Mouse (Mus musculus): ENCODE data around the gene Pigo. TPM values are rescaled to one million over a fixed set of nuclear protein-coding genes. Genes with fewer than 3 reads are reported as not detected.
A peak's percentile ranks its signal among the peaks of the same experiment; 100 is the strongest.

Pigo gene
- total RNA-seq (2021) = 10 to 100 TPM; 26.2 to 30.7 TPM

- intact Hi-C loops (cut with DNase I) = loop anchor here (2.0 kb wide), 1 partner anchor 15 kb away; the partner anchor contains the start of gene Fancg
- DNase-seq (ENCODE audit: low spot score in 2 of 2) = peak; percentile 95 to 97
Observed at GRCm38 (mm10) chr4:43025084-43025960, at the start of gene Pigo. Pigo (minus strand) TSS chr4:43025819.

- intact Hi-C loops (cut with DNase I) = no loop called here
- DNase-seq (ENCODE audit: low spot score in 2 of 2) = no peak
Observed at GRCm38 (mm10) chr4:43074923-43075322, 49.3 kb upstream of the Pigo start.

- DNase-seq (ENCODE audit: low spot score in 2 of 2) = no peak
- intact Hi-C loops (cut with DNase I) = no loop called here
Observed at GRCm38 (mm10) chr4:43065471-43065870, 39.9 kb upstream of the Pigo start.

- DNase-seq (ENCODE audit: low spot score in 2 of 2) = no peak
- intact Hi-C loops (cut with DNase I) = no loop called here
Observed at GRCm38 (mm10) chr4:43060286-43060685, 34.7 kb upstream of the Pigo start.

- intact Hi-C loops (cut with DNase I) = loop anchor here (5.0 kb wide), 1 partner anchor 188 kb away; no protein-coding TSS in a partner anchor
- DNase-seq (ENCODE audit: low spot score in 2 of 2) = no peak
Observed at GRCm38 (mm10) chr4:43059697-43060096, 34.1 kb upstream of the Pigo start.

GRCm38 (mm10) chr4:43058753-43059654, 33.4 kb upstream of the Pigo start, which contains the start of gene Unc13b:
Unc13b (plus strand) TSS chr4:43058953.
- DNase-seq (ENCODE audit: low spot score in 2 of 2) = peak; percentile 84 to 90
- intact Hi-C loops (cut with DNase I) = loop anchor here (5.0 kb wide), 1 partner anchor 188 kb away; no protein-coding TSS in a partner anchor

GRCm38 (mm10) chr4:43058392-43058752, 32.8 kb upstream of the Pigo start:
- no peak for DNase-seq (ENCODE audit: low spot score in 2 of 2)
- intact Hi-C loops (cut with DNase I) = loop anchor here (5.0 kb wide), 1 partner anchor 189 kb away; no protein-coding TSS in a partner anchor

GRCm38 (mm10) chr4:43057654-43058053, 32.0 kb upstream of the Pigo start:
- DNase-seq (ENCODE audit: low spot score in 2 of 2) = no peak
- intact Hi-C loops (cut with DNase I) = loop anchor here (5.0 kb wide), 1 partner anchor 190 kb away; no protein-coding TSS in a partner anchor

GRCm38 (mm10) chr4:43052627-43053026, 27.0 kb upstream of the Pigo start:
- intact Hi-C loops (cut with DNase I) = no loop called here
- peak in 1 of 2 experiments; percentile 60 for DNase-seq (ENCODE audit: low spot score in 2 of 2)

GRCm38 (mm10) chr4:43047231-43047630, 21.6 kb upstream of the Pigo start:
- intact Hi-C loops (cut with DNase I) = loop anchor here (5.0 kb wide), 3 partner anchors 70 to 375 kb away; no protein-coding TSS in a partner anchor
- DNase-seq (ENCODE audit: low spot score in 2 of 2) = peak; percentile 78 to 91

- intact Hi-C loops (cut with DNase I) = loop anchor here (5.0 kb wide), 3 partner anchors 71 to 376 kb away; no protein-coding TSS in a partner anchor
- DNase-seq (ENCODE audit: low spot score in 2 of 2) = no peak
Observed at GRCm38 (mm10) chr4:43046607-43047006, 21.0 kb upstream of the Pigo start.

GRCm38 (mm10) chr4:43045659-43046302, 20.2 kb upstream of the Pigo start, which contains the start of gene Fam214b:
Fam214b (minus strand) TSS chr4:43046220.
- DNase-seq (ENCODE audit: low spot score in 2 of 2) = peak; percentile 87 to 96
- intact Hi-C loops (cut with DNase I) = loop anchor here (5.0 kb wide), 3 partner anchors 72 to 377 kb away; no protein-coding TSS in a partner anchor

- intact Hi-C loops (cut with DNase I) = loop anchor here (5.0 kb wide), 3 partner anchors 72 to 377 kb away; no protein-coding TSS in a partner anchor
- DNase-seq (ENCODE audit: low spot score in 2 of 2) = no peak
Observed at GRCm38 (mm10) chr4:43045285-43045658, 19.7 kb upstream of the Pigo start.

- intact Hi-C loops (cut with DNase I) = loop anchor here (5.0 kb wide), 3 partner anchors 73 to 378 kb away; no protein-coding TSS in a partner anchor
- no peak for DNase-seq (ENCODE audit: low spot score in 2 of 2)
Observed at GRCm38 (mm10) chr4:43044673-43045072, 19.1 kb upstream of the Pigo start.

- intact Hi-C loops (cut with DNase I) = no loop called here
- peak in 1 of 2 experiments; percentile 69 for DNase-seq (ENCODE audit: low spot score in 2 of 2)
Observed at GRCm38 (mm10) chr4:43043644-43044357, 18.2 kb upstream of the Pigo start.

GRCm38 (mm10) chr4:43040881-43041547, 15.4 kb upstream of the Pigo start:
- no peak for DNase-seq (ENCODE audit: low spot score in 2 of 2)
- intact Hi-C loops (cut with DNase I) = no loop called here

GRCm38 (mm10) chr4:43040114-43040572, 14.5 kb upstream of the Pigo start:
- peak; percentile 92 to 98 for DNase-seq (ENCODE audit: low spot score in 2 of 2)
- intact Hi-C loops (cut with DNase I) = no loop called here

- intact Hi-C loops (cut with DNase I) = loop anchor here (10.0 kb wide), 1 partner anchor 525 kb away; the partner anchor contains the start of genes Creb3 and Tln1
- no peak for DNase-seq (ENCODE audit: low spot score in 2 of 2)
Observed at GRCm38 (mm10) chr4:43039609-43040008, 14.0 kb upstream of the Pigo start.
